Mouse (Mus musculus) ES-Bruce4 (cell line): ENCODE measurements around the gene Nek1.

Experiments used
- CTCF ChIP-seq: IDR thresholded peaks from one replicate; pipeline ENCODE4 v1.8.1; 2011; ENCODE audit warnings: low read depth, low read length
- POLR2A ChIP-seq: IDR thresholded peaks from one replicate; pipeline ENCODE4 v1.8.1; 2011; ENCODE audit warnings: low read length; ENCODE audit not compliant: insufficient read depth

GRCm38 (mm10) chr8:60965306-60965705 lies 27.7 kb upstream of the Nek1 start:
- TF ChIP-seq CTCF (no peak), POLR2A (no peak)
